In genomic region chr9:65619311-65619710, GRCm38 (mm10) we compare ENCODE assay signal across 23 mouse cellular contexts. TPM values are rescaled to one million over a fixed set of nuclear protein-coding genes. Genes with fewer than 3 reads are reported as not detected.
DNase-seq lines count a peak whose midpoint lies in the region; ATAC-seq and TF ChIP-seq lines count a peak whose summit lies in the region.
"Had no signal": no experiment of that assay in that cellular context is flagged by ENCODE, and none has a peak within 500 bp of the region (broad histone marks: within the 10 kb centered on the region; RNA-seq: fewer than 3 reads in every experiment).

No protein-coding gene starts in this region.

- TF ChIP-seq RAD21 in CH12.LX (IDR thresholded peaks at IDR 0.05; ENCODE audit: low read depth, low read length), result no peak

- TF ChIP-seq EP300 in CH12.LX (IDR thresholded peaks at IDR 0.05; ENCODE audit: low read length) (no peak), ES-Bruce4 (IDR thresholded peaks at IDR 0.05; ENCODE audit: insufficient read depth, low read depth, low read length) (0 out of 2 replicates have a peak, but pooled peaks have one; percentile 45)

- H3K9ac ChIP-seq in CH12.LX (ENCODE audit: insufficient read depth, low read depth), result no peak overlapping the region
- H3K9ac ChIP-seq in ES-Bruce4 (ENCODE audit: low read depth, poor library complexity, severe bottlenecking), result no peak overlapping the region
- H3K9ac ChIP-seq in ES-E14 (ENCODE audit: insufficient read depth, low read depth, low read length, poor library complexity, severe bottlenecking), result no peak overlapping the region
- no peak overlapping the region for H3K9ac ChIP-seq in forebrain, embryonic 16.5 days (replicated peaks; ENCODE audit: low read depth, low read length)
- H3K9ac ChIP-seq: embryonic facial prominence, embryonic 13.5 days; embryonic facial prominence, embryonic 15.5 days; forebrain, embryonic 12.5 days; forebrain, embryonic 15.5 days had no signal

- DNase-seq in CH12.LX (ENCODE audit: extremely low read depth) (no peak), ES-E14 (ENCODE audit: low read depth, low spot score) (no peak), ZHBTc4 (ENCODE audit: low read depth, low spot score) (peak; percentile 82)
- no peak for DNase-seq in kidney, adult 9 months
- no peak for DNase-seq in c-Kit-positive CD71-positive TER-119-positive erythroid progenitor cells, embryonic 14.5 days (ENCODE audit: low spot score)
- DNase-seq: adrenal gland, adult 2 months; adrenal gland, postnatal 10 days; adrenal gland, postnatal 25 days; cerebellum, adult 11-12 months; cerebellum, adult 2 months; cerebellum, adult 9-10 months; cerebellum, postnatal 14 days; cerebellum, postnatal 36 days; embryo, embryonic 11 days had no signal

- H3K36me3 ChIP-seq in CH12.LX (replicated peaks in 1 of 2; ENCODE audit: control insufficient read depth in 1 of 2, insufficient read depth in 1 of 2, low read length in 1 of 2), result no peaks in the 10 kb centered on the region
- H3K36me3 ChIP-seq in ES-Bruce4 (ENCODE audit: control insufficient read depth, insufficient read depth, low read length, poor library complexity, severe bottlenecking), result no peaks in the 10 kb centered on the region
- H3K36me3 ChIP-seq in ES-E14 (ENCODE audit: control insufficient read depth, insufficient read depth, low read length, poor library complexity, severe bottlenecking), result no peaks in the 10 kb centered on the region
- H3K36me3 ChIP-seq in forebrain, embryonic 16.5 days (ENCODE audit: control insufficient read depth, insufficient read depth), result no peaks in the 10 kb centered on the region
- H3K36me3 ChIP-seq: embryonic facial prominence, embryonic 13.5 days; embryonic facial prominence, embryonic 15.5 days; forebrain, embryonic 10.5 days; forebrain, embryonic 12.5 days; forebrain, embryonic 15.5 days had no signal

- TF ChIP-seq CTCF in CH12.LX (conservative IDR thresholded peaks at IDR 0.05 in 1 of 2, IDR thresholded peaks at IDR 0.05 in 1 of 2; ENCODE audit: low read depth in 2 of 2, low read length in 2 of 2) (no peak), ES-Bruce4 (IDR thresholded peaks at IDR 0.05; ENCODE audit: low read depth, low read length) (no peak)

- H3K4me1 ChIP-seq in CH12.LX (ENCODE audit: control insufficient read depth in 1 of 2, insufficient read depth in 2 of 2) (no peaks in the 10 kb centered on the region), ES-Bruce4 (ENCODE audit: control insufficient read depth, insufficient read depth, low read length) (peaks cover 8% of the 10 kb centered on the region), ES-E14 (ENCODE audit: control insufficient read depth in 2 of 2, insufficient read depth in 2 of 2, low read length in 2 of 2, poor library complexity in 1 of 2) (peaks cover 8 to 13% of the 10 kb centered on the region in 2 experiments; a peak in 3 of 4 replicates)
- H3K4me1 ChIP-seq in forebrain, embryonic 16.5 days (replicated peaks; ENCODE audit: control insufficient read depth, insufficient read depth, low read length), result no peaks in the 10 kb centered on the region
- H3K4me1 ChIP-seq: embryonic facial prominence, embryonic 13.5 days; embryonic facial prominence, embryonic 15.5 days; forebrain, embryonic 12.5 days; forebrain, embryonic 15.5 days had no signal

- H3K9me3 ChIP-seq in CH12.LX (replicated peaks; ENCODE audit: low read length) (no peaks in the 10 kb centered on the region), ES-Bruce4 (replicated peaks; ENCODE audit: control insufficient read depth, insufficient read depth, low read length, poor library complexity, severe bottlenecking) (no peaks in the 10 kb centered on the region), ES-E14 (ENCODE audit: control insufficient read depth, insufficient read depth, low read depth, low read length) (no peaks in the 10 kb centered on the region)
- no peaks in the 10 kb centered on the region for H3K9me3 ChIP-seq in forebrain, embryonic 16.5 days (ENCODE audit: control insufficient read depth, low read length)
- H3K9me3 ChIP-seq: embryonic facial prominence, embryonic 13.5 days; embryonic facial prominence, embryonic 15.5 days; forebrain, embryonic 10.5 days; forebrain, embryonic 12.5 days; forebrain, embryonic 15.5 days had no signal

- WGBS in forebrain, embryonic 16.5 days, result 65% methylated on average over 3 of the region's 3 CpGs

- H3K4me2 ChIP-seq in CH12.LX (ENCODE audit: insufficient read depth, low read depth, poor library complexity, severe bottlenecking), result no peak overlapping the region
- no peak overlapping the region for H3K4me2 ChIP-seq in forebrain, embryonic 16.5 days (ENCODE audit: low read length)
- H3K4me2 ChIP-seq: embryonic facial prominence, embryonic 13.5 days; embryonic facial prominence, embryonic 15.5 days; forebrain, embryonic 12.5 days; forebrain, embryonic 15.5 days had no signal

- H3K27me3 ChIP-seq in CH12.LX (replicated peaks) (no peaks in the 10 kb centered on the region), ES-Bruce4 (ENCODE audit: control insufficient read depth, insufficient read depth, low read length, poor library complexity, severe bottlenecking) (no peaks in the 10 kb centered on the region)
- no peaks in the 10 kb centered on the region for H3K27me3 ChIP-seq in forebrain, embryonic 16.5 days (replicated peaks; ENCODE audit: control insufficient read depth, insufficient read depth, low read length)
- H3K27me3 ChIP-seq: embryonic facial prominence, embryonic 13.5 days; embryonic facial prominence, embryonic 15.5 days; forebrain, embryonic 12.5 days; forebrain, embryonic 15.5 days had no signal

- dilution Hi-C loops in CH12.LX (cut with MboI; ENCODE audit: extremely low pct_ligation_motif_present, extremely low pct_unique_long_range_greater_than_20kb, low sequenced_read_pairs), result no loop called here

- TF ChIP-seq POLR2A in CH12.LX (IDR thresholded peaks at IDR 0.05; ENCODE audit: low read depth, low read length) (no peak), ES-Bruce4 (IDR thresholded peaks at IDR 0.05; ENCODE audit: insufficient read depth, low read length) (no peak)

- H3K27ac ChIP-seq in CH12.LX (ENCODE audit: insufficient read depth, low read depth) (no peak overlapping the region), ES-Bruce4 (ENCODE audit: insufficient read depth, low read length) (peak overlapping the region; percentile 95), ES-E14 (ENCODE audit: insufficient read depth, low read depth, low read length, poor library complexity, severe bottlenecking) (peak overlapping the region; percentile 59)
- no peak overlapping the region for H3K27ac ChIP-seq in forebrain, embryonic 16.5 days (ENCODE audit: low read length)
- H3K27ac ChIP-seq: embryonic facial prominence, embryonic 13.5 days; embryonic facial prominence, embryonic 15.5 days; forebrain, embryonic 10.5 days; forebrain, embryonic 12.5 days; forebrain, embryonic 15.5 days had no signal

- in situ Hi-C loops in CH12.LX (cut with MboI; ENCODE audit: low pct_ligation_motif_present, low pct_unique_long_range_greater_than_20kb, low sequenced_read_pairs) (no loop called here), ES-E14 (cut with MboI; ENCODE audit: low sequenced_read_pairs in 2 of 2, unreplicated experiment in 2 of 2) (no loop called here)

- no peak for ATAC-seq in forebrain, embryonic 16.5 days
- ATAC-seq: forebrain, embryonic 15.5 days had no signal

- H3K4me3 ChIP-seq in CH12.LX (replicated peaks in 1 of 3; ENCODE audit: low read depth in 2 of 3, low read length in 2 of 3, poor library complexity in 1 of 3) (no peak overlapping the region), ES-Bruce4 (ENCODE audit: low read depth, low read length) (no peak overlapping the region), ES-E14 (ENCODE audit: insufficient read depth in 1 of 2, low read depth in 1 of 2, low read length in 2 of 2, poor library complexity in 1 of 2, severe bottlenecking in 1 of 2) (no peak overlapping the region)
- H3K4me3 ChIP-seq in forebrain, embryonic 16.5 days (replicated peaks; ENCODE audit: low read length), result no peak overlapping the region
- H3K4me3 ChIP-seq: embryonic facial prominence, embryonic 13.5 days; embryonic facial prominence, embryonic 15.5 days; erythroblast, embryonic 14.5 days; forebrain, embryonic 10.5 days; forebrain, embryonic 12.5 days; forebrain, embryonic 15.5 days had no signal

- no peaks in the 10 kb centered on the region for H3K79me2 ChIP-seq in CH12.LX (replicated peaks; ENCODE audit: control insufficient read depth, extremely low read depth, insufficient read depth, poor library complexity, severe bottlenecking)

TF ChIP-seq in CH12.LX, 34 proteins besides CTCF, POLR2A, EP300 and RAD21 (continues in another document):
- TF ChIP-seq IRF4 (IDR thresholded peaks at IDR 0.05; ENCODE audit: low read depth, low read length), result peak; percentile 25; the same call in 1 of the 2 replicates

TF ChIP-seq in ES-E14, 5 proteins besides CTCF, POLR2A, EP300 and RAD21 (continues in another document):
- no peak for TF ChIP-seq ZC3H11A (IDR thresholded peaks at IDR 0.05; ENCODE audit: borderline replicate concordance, low read depth, low read length)

RNA-seq across cellular contexts. Expression of gene Rbpms2, which starts 10.1 kb away (rescaled TPM):
- total RNA-seq in CH12.LX (2012; rRNA removed) (0.13 TPM in 1 of 2 replicates, not detected in the other), CH12.LX (2014; rRNA removed) (not detected in 2 replicates), ES-E14 (2012; rRNA removed) (44.7 and 64.5 TPM in 2 replicates)
- polyA plus RNA-seq in CH12.LX (2012; ENCODE audit: insufficient read length, low read depth) (0.34 and 0.95 TPM in 2 replicates), ES-Bruce4 (2011; ENCODE audit: insufficient read depth, insufficient read length, low read depth, missing spikeins) (162 and 174 TPM in 2 replicates)
- polyA plus RNA-seq in forebrain, embryonic 16.5 days (2015; fragmentation: Nextera tagmentation; extraction: Ambion mirVana), result 3.2 and 3.4 TPM in 2 replicates
- total RNA-seq: MEL had no signal

RNA-seq across cellular contexts. Expression of gene Pif1, which starts 32.4 kb away (rescaled TPM):
- total RNA-seq in CH12.LX (2012; rRNA removed) (12.2 and 15.7 TPM in 2 replicates), CH12.LX (2014; rRNA removed) (11.2 and 13.3 TPM in 2 replicates), ES-E14 (2012; rRNA removed) (31.8 and 53.8 TPM in 2 replicates)
- polyA plus RNA-seq in CH12.LX (2012; ENCODE audit: insufficient read length, low read depth) (12.3 and 14.5 TPM in 2 replicates), ES-Bruce4 (2011; ENCODE audit: insufficient read depth, insufficient read length, low read depth, missing spikeins) (27.7 and 32.3 TPM in 2 replicates)
- 8.9 and 10.2 TPM in 2 replicates for polyA plus RNA-seq in forebrain, embryonic 16.5 days (2015; fragmentation: Nextera tagmentation; extraction: Ambion mirVana)

RNA-seq across cellular contexts. Expression of gene Plekho2, which starts 39.5 kb away (rescaled TPM):
- total RNA-seq in CH12.LX (2012; rRNA removed) (13.9 and 16.8 TPM in 2 replicates), CH12.LX (2014; rRNA removed) (7.2 and 7.9 TPM in 2 replicates), ES-E14 (2012; rRNA removed) (3.4 and 5.4 TPM in 2 replicates)
- polyA plus RNA-seq in CH12.LX (2012; ENCODE audit: insufficient read length, low read depth) (33.8 and 37.1 TPM in 2 replicates), ES-Bruce4 (2011; ENCODE audit: insufficient read depth, insufficient read length, low read depth, missing spikeins) (6.1 and 6.2 TPM in 2 replicates)
- polyA plus RNA-seq in forebrain, embryonic 16.5 days (2015; fragmentation: Nextera tagmentation; extraction: Ambion mirVana), result 4.7 and 5.7 TPM in 2 replicates

RNA-seq across cellular contexts. Expression of gene Oaz2, which starts 48.5 kb away (rescaled TPM):
- 30.2 and 30.9 TPM in 2 replicates for total RNA-seq in CH12.LX (2012; rRNA removed)
- total RNA-seq in CH12.LX (2014; rRNA removed), result 35.3 and 38.9 TPM in 2 replicates
- polyA plus RNA-seq in CH12.LX (2012; ENCODE audit: insufficient read length, low read depth), result 55.7 and 61.4 TPM in 2 replicates
- polyA plus RNA-seq in ES-Bruce4 (2011; ENCODE audit: insufficient read depth, insufficient read length, low read depth, missing spikeins), result 69.0 and 81.5 TPM in 2 replicates
- 30.1 and 51.5 TPM in 2 replicates for total RNA-seq in ES-E14 (2012; rRNA removed)
- polyA plus RNA-seq in forebrain, embryonic 16.5 days (2015; fragmentation: Nextera tagmentation; extraction: Ambion mirVana), result 345 and 364 TPM in 2 replicates

Comparison
In these comparisons a context has a peak if more than half of its experiments do, and no peak if none do; other contexts are left out.
1. H3K27ac ChIP-seq: peak in ES-Bruce4 (single experiment) and ES-E14 (single experiment); none in CH12.LX (single experiment) and forebrain, embryonic 16.5 days (single experiment).
2. RNA of gene Rbpms2, which starts 10.1 kb away (polyA plus RNA-seq): 162 to 174 TPM in ES-Bruce4; 3.2 to 3.4 TPM in forebrain, embryonic 16.5 days and 0.34 to 0.95 TPM in CH12.LX; every median in the first group is over 10 times any median in the second.